Mouse (Mus musculus): Measurements from ENCODE around the gene Usp6nl. TPM values are rescaled to one million over a fixed set of nuclear protein-coding genes. Genes with fewer than 3 reads are reported as not detected.

The Usp6nl gene
- polyA plus RNA-seq, 1 experiment from 2014 or later = 9.1 TPM

DNA sequence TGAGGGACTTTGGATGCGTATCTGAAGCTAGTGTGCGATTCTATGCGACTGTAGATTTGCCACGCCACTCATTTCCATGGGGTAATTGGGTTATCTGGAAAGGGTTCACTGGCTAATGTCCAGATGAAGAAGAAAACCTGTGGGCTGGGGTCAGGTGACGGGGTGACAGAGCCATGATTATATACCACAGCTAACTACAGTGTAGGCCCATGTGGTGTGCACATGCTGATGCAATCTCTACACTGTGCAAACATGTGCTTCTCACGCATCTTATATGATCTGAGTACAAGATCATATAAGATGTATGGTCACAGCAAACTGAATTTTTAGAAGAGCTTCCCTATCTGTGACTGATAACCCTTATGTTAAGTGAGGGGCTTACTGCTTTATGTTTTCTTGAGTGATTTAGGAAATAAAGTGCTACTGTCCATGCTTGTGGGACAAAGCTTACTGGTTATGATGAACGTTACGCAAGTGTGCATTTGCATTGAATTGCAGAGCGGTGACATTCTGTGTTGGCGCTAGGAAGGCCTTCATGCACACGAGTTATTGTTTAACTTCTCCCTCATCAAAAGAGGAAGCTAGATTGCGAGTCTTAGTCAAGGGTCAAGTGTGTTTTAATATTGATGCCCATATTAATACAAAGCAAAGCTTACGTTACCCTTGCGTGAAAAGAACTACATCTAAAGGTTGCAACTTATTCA is 12.7 kb downstream of the Usp6nl start:
- Histone ChIP-seq H3K4me3 (replicated peaks) (no peak overlapping the region), H3K27me3 (replicated peaks) (no peaks in the 10 kb centered on the region), H3K36me3 (no peaks in the 10 kb centered on the region), H3K9ac (no peak overlapping the region), H3K4me1 (peaks cover 30% of the 10 kb centered on the region), H3K9me3 (no peaks in the 10 kb centered on the region), H3K27ac (peak overlapping the region; percentile 16; the same call in 1 of the 2 replicates), H3K4me2 (no peak overlapping the region)
- 70% methylated on average over 14 of the region's 14 CpGs for WGBS
- no peak for ATAC-seq (ENCODE audit: insufficient read depth, low FRiP score, low read depth)

DNA sequence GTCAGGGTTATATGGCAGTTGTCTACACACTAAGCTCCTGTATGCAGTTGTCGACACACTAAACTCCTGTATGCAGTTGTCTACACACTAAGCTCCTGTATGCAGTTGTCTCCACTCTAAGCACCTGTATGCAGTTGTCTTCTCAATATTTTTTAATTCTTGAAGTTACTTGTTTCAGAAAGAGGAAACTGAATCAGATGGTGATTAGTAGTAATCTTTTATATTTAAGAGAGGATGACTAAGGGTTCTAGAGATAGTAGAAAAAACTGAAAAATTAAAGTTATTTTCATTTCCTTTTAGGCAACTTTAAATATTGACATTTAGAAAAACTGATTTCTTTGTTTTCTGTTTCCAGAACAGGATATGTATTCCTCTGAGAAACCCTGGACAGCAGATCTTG is 13.5 kb downstream of the Usp6nl start:
- Histone ChIP-seq H3K4me3 (replicated peaks) (no peak overlapping the region), H3K36me3 (no peaks in the 10 kb centered on the region), H3K9ac (no peak overlapping the region), H3K27ac (no peak overlapping the region), H3K4me1 (peaks cover 25% of the 10 kb centered on the region), H3K4me2 (no peak overlapping the region), H3K27me3 (replicated peaks) (no peaks in the 10 kb centered on the region), H3K9me3 (no peaks in the 10 kb centered on the region)
- 87% methylated on average over 1 of the region's 1 CpGs for whole genome bisulfite sequencing
- ATAC-seq (ENCODE audit: insufficient read depth, low FRiP score, low read depth) = no peak

DNA sequence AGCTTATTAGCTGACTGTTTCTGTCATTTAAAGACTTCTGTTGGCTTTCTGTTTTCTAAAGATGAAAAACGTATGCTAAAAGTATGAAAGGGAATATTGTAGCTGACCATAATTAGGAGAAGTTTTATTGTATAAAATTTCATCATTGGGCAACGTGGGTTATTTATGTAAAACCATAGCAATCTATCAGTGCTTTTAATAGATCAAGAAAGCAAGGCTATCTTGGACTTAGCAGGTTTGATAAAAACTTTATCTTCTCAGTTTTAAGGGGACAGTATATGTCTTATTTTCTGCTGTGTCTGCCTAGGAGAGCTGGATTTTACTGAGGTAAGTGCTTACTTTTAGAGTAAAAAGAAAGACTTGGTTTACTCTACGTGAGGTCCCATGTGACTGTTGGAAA is 14.2 kb downstream of the Usp6nl start:
- Histone ChIP-seq H3K4me3 (replicated peaks) (no peak overlapping the region), H3K9me3 (no peaks in the 10 kb centered on the region), H3K4me2 (no peak overlapping the region), H3K36me3 (no peaks in the 10 kb centered on the region), H3K27ac (no peak overlapping the region), H3K27me3 (replicated peaks) (no peaks in the 10 kb centered on the region), H3K9ac (no peak overlapping the region), H3K4me1 (peaks cover 20% of the 10 kb centered on the region)
- ATAC-seq (ENCODE audit: insufficient read depth, low FRiP score, low read depth) = no peak
- WGBS = 78% methylated on average over 3 of the region's 3 CpGs

DNA sequence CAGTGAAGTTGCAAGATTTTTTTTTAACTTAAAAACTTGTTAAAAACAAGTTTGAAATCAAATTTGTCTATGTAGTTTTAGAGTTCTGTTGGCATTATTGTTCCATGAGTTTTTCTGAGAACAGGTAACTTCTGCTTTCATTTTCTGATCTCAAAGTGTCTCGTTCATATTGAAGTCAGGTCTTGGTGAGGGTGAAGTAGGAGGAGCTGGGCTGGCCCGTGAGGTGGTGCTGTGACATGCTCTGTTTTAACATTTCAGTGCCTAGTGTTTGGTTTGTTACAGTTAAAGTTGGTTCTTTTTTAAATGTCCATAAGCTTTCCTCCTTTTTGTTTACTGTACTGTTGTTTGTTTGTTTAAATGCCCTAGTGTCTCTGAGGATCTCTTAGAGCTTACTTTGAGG is 15.0 kb downstream of the Usp6nl start:
- no peaks in the 10 kb centered on the region for H3K36me3 ChIP-seq
- no peak overlapping the region for H3K4me3 ChIP-seq (replicated peaks)
- peaks cover 15% of the 10 kb centered on the region for H3K4me1 ChIP-seq
- no peak overlapping the region for H3K9ac ChIP-seq
- H3K4me2 ChIP-seq = no peak overlapping the region
- no peak for ATAC-seq (ENCODE audit: insufficient read depth, low FRiP score, low read depth)
- 69% methylated on average over 2 of the region's 2 CpGs for WGBS
- no peak overlapping the region for H3K27ac ChIP-seq
- H3K9me3 ChIP-seq = no peaks in the 10 kb centered on the region
- no peaks in the 10 kb centered on the region for H3K27me3 ChIP-seq (replicated peaks)

DNA sequence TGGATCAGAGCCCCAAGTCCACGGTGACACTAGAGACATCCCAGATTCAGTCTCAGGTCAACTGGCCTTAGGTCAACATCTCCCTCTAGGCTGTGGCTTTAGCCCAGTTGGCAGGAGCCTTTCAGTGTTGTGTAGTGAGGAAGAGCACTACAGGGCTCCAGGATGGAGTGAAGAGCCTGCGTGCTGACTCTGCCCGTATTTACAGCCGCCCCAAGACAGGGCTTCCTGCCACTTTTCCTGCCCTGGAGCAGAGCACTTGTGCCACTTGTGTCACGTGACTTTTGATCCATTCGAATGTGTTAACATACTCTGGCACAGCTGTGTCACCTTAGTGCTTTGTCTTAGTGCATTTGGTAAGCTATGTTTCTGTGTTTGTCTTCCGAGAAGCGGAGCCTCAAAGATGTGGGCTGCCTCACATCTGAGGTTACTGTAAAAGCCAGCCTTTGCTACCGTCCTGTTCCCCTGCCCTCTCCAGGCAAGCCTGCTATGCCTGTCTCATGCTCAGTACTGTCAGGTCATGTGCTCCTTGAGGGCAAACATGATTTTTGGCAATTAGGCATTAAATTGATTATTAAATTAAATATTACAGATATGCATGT is 15.7 kb downstream of the Usp6nl start:
- 73% methylated on average over 9 of the region's 9 CpGs for WGBS
- ATAC-seq (ENCODE audit: insufficient read depth, low FRiP score, low read depth) = no peak; the same call in 1 of the 2 replicates

DNA sequence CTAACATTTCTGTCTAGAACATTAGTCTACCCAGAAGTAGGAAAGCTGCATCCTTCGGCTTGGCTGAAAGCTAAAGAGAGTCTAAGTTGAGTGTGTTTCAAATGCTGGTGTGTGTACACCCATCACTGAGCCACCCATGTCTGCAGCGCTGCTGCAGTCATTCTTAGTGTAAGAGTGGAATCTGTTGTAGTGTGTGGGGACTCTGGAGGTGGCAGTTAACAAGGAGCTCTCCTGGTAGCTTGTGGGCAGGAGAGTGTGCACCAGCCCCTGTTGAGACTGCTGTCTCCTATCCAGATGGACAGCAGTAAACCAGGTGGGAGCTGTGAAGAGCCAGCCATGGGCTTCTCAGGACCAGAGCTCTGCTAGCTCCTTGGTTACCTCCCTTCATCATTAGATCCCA is 18.0 kb downstream of the Usp6nl start:
- Histone ChIP-seq H3K4me3 (replicated peaks) (no peak overlapping the region), H3K9me3 (no peaks in the 10 kb centered on the region), H3K4me1 (peaks cover 8% of the 10 kb centered on the region; the same call in 1 of the 2 replicates), H3K27me3 (replicated peaks) (no peaks in the 10 kb centered on the region), H3K9ac (no peak overlapping the region), H3K27ac (no peak overlapping the region), H3K36me3 (no peaks in the 10 kb centered on the region), H3K4me2 (no peak overlapping the region)
- WGBS = 86% methylated on average over 2 of the region's 2 CpGs
- no peak for ATAC-seq (ENCODE audit: insufficient read depth, low FRiP score, low read depth)

More for the DNA sequence above, 15.7 kb downstream of the Usp6nl start:
- no peak overlapping the region for H3K4me2 ChIP-seq
- no peaks in the 10 kb centered on the region for H3K9me3 ChIP-seq
- no peak overlapping the region for H3K4me3 ChIP-seq (replicated peaks)
- no peak overlapping the region for H3K27ac ChIP-seq
- no peaks in the 10 kb centered on the region for H3K27me3 ChIP-seq (replicated peaks)
- no peak overlapping the region for H3K9ac ChIP-seq
- peaks cover 15% of the 10 kb centered on the region for H3K4me1 ChIP-seq
- H3K36me3 ChIP-seq = no peaks in the 10 kb centered on the region

DNA sequence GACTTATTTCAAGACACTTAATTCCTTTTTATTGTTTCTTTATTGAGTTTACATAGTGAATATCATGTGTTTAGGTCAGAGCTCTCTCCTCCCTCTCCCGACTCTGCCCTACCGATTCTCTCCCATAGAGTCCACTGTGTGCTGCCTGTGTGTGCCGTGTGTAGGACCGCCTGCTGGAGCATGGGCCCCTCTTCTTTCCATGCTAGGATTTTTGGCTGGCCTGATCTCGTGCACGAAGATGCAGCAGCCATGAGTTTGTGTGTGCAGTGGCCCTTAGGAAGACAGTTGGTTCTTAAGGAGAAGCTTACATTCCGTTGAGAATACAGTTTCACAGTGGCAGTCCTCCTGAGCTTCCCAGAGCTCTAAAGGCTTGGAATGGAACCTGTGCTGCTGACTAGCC is 19.0 kb downstream of the Usp6nl start:
- H3K27ac ChIP-seq = no peak overlapping the region
- peaks cover 8% of the 10 kb centered on the region; the same call in 1 of the 2 replicates for H3K4me1 ChIP-seq
- ATAC-seq (ENCODE audit: insufficient read depth, low FRiP score, low read depth) = no peak
- no peaks in the 10 kb centered on the region for H3K9me3 ChIP-seq
- no peak overlapping the region for H3K4me2 ChIP-seq
- H3K9ac ChIP-seq = no peak overlapping the region
- no peak overlapping the region for H3K4me3 ChIP-seq (replicated peaks)
- no peaks in the 10 kb centered on the region for H3K27me3 ChIP-seq (replicated peaks)
- WGBS = 73% methylated on average over 7 of the region's 7 CpGs
- no peaks in the 10 kb centered on the region for H3K36me3 ChIP-seq

DNA sequence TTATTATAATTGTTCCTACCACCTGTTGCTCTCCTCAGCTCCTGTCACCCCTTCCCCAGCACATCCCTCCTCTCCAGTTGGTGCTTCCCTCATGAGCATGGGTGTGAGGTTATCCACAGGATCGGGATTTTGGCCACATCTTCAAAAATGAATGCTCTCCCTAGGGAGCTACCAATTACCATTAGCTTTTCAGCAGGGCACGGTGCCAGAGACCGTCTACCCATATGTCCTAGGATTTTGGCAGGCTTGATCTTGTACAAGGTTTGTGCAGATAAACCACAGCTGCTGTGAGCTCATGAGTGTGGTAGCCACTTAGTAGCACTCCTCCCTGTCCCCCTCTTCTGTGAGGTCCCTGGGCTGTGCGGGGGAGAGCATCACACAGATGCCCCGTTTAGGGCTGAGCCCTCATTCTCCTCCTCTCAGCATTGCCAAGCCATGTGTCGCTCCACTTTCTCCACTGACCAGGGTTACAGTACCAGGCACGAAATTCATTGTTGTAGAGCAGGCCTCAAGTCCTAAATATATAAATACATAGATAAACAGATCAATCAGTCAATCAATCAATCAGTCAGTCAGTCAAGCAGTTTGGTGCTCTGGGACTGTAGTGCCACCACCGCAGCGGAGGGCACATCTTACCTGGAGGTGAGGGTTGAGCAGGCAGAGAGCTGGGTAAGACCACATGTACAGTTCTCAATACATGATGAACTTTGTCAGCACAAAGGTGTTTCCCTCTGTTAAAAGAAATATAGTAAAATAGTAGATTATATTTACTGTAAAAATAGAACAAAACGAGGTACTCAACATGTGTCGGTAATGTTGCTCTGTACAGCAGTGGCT is 27.0 kb downstream of the Usp6nl start:
- Histone ChIP-seq H3K36me3 (no peaks in the 10 kb centered on the region), H3K27me3 (replicated peaks) (no peaks in the 10 kb centered on the region), H3K9ac (no peak overlapping the region), H3K4me3 (replicated peaks) (no peak overlapping the region), H3K27ac (no peak overlapping the region), H3K4me1 (peaks cover 14% of the 10 kb centered on the region), H3K9me3 (no peaks in the 10 kb centered on the region), H3K4me2 (no peak overlapping the region)
- WGBS = 68% methylated on average over 11 of the region's 11 CpGs
- ATAC-seq (ENCODE audit: insufficient read depth, low FRiP score, low read depth) = peak; percentile 42; the same call in 1 of the 2 replicates

DNA sequence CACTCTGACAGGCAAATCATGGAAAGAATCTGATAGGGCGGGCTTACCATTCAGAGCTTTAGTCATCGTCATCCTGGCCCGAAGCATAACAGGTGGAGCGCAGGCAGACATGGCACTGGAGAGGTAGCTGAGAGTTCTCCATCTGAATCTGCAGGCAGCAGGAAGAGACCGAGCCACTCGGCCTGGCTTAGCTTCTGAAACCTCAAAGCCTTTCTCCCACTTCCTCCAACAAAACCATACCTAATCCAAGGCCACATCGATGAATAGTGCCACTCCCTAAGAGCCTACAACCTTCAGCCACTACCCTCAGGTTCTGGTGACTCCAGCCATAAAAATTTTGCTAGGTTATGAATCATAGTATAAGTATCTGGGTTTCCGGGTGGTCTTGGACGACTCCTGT is 27.7 kb downstream of the Usp6nl start:
- 66% methylated on average over 9 of the region's 9 CpGs for WGBS
- Histone ChIP-seq H3K27ac (no peak overlapping the region), H3K4me2 (no peak overlapping the region), H3K9ac (no peak overlapping the region), H3K27me3 (replicated peaks) (no peaks in the 10 kb centered on the region), H3K4me1 (peaks cover 14% of the 10 kb centered on the region), H3K4me3 (replicated peaks) (no peak overlapping the region), H3K36me3 (no peaks in the 10 kb centered on the region), H3K9me3 (no peaks in the 10 kb centered on the region)
- no peak for ATAC-seq (ENCODE audit: insufficient read depth, low FRiP score, low read depth)

DNA sequence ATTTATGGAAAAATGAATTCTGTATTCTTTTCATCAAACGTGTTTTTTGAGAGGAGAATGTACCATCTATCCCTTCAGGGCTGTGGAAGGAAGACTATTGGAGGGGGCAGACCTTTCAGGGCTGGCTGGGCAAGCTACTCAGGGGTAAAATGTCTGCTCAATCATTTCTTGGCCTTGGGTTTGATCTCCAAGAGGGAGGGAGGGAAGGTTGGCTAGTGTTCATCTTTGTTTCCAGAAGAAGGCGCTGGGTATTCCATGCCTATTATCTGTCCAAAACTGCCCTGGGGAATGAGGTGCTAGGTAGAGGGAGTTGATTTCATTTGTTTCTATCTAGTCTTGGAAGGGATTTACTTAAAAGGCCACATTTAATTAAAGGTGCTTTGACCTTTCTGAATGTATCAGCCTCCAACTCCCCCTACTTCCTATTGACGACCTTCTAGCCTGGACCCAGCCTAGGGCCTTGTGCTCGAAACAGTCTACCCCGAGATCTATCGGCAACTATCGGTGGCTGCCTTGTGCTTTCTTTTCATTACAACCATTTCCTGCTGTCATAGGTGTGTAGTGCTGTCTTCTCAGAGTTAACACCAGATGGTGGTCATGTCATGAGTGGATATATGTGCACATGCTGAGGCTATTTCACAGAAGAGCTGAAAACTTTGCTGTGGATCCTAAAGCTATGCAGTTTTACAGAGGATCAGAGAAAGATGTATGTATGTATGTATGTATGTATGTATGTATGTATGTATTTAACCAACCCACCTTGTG is 28.6 kb downstream of the Usp6nl start:
- Histone ChIP-seq H3K9ac (no peak overlapping the region), H3K27ac (no peak overlapping the region), H3K4me3 (replicated peaks) (no peak overlapping the region), H3K36me3 (no peaks in the 10 kb centered on the region), H3K4me2 (no peak overlapping the region), H3K27me3 (replicated peaks) (no peaks in the 10 kb centered on the region), H3K9me3 (no peaks in the 10 kb centered on the region), H3K4me1 (peaks cover 14% of the 10 kb centered on the region)
- no peak for ATAC-seq (ENCODE audit: insufficient read depth, low FRiP score, low read depth)
- 81% methylated on average over 7 of the region's 7 CpGs for WGBS

DNA sequence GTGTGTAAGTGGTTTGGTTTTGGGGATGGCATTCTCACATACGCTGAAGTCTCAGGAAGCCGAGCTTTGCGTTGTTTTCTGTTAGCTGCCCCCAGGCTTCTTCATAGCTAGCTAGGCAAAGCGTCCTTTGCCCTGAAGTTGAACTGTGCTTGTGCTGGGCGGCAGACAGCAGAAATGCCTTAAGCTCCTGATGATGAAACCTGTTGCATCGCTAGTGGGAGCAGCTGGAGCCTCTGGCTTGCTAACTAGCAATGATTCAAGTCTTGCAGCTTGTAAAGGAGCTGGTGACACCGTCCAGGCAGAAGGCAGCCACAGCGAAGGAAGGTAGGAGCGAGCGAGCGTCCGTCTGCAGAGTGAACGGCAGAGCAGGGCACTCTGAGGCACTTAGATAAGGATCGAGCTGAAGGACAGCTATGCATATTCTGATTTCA is 30.1 kb downstream of the Usp6nl start:
- no peaks in the 10 kb centered on the region for H3K27me3 ChIP-seq (replicated peaks)
- no peak for ATAC-seq (ENCODE audit: insufficient read depth, low FRiP score, low read depth)
- H3K4me1 ChIP-seq = peaks cover 14% of the 10 kb centered on the region
- H3K9ac ChIP-seq = no peak overlapping the region
- 29% methylated on average over 14 of the region's 14 CpGs for WGBS
- no peaks in the 10 kb centered on the region for H3K9me3 ChIP-seq
- 0 out of 2 replicates have a peak overlapping the region, but pooled peaks have one; percentile 23 for H3K27ac ChIP-seq
- peak overlapping the region; percentile 45 for H3K4me2 ChIP-seq
- no peak overlapping the region for H3K4me3 ChIP-seq (replicated peaks)
- H3K36me3 ChIP-seq = no peaks in the 10 kb centered on the region

All from stomach, embryonic 15.5 days (tissue).